ENCODE assay signal across 21 mouse cellular contexts in the genomic region with DNA sequence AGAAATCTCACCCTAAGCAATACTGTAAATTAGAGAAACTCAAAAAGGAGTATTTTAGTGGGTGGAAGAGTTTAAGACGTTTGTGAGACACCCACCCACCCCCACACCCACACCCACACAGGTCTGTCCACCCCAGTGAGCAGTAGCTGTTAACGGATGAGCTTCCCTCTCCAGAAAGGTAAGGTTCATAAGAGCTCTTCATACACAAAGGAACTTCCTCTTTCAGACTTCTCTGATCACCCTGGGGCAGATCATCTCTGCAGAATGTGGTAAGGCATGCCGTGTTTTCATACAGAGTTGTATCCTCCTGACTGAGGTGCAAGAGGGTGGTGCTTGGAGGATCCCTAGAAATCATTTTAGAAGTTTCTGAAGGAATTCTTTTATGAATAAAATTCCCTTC.
DNase-seq lines count a peak whose midpoint lies in the region; ATAC-seq and TF ChIP-seq lines count a peak whose summit lies in the region.
"Had no signal": no experiment of that assay in that cellular context is flagged by ENCODE, and none has a peak within 500 bp of the region (broad histone marks: within the 10 kb centered on the region; RNA-seq: fewer than 3 reads in every experiment).

No protein-coding gene starts in this region.

- no peak for ATAC-seq in heart, embryonic 12.5 days (ENCODE audit: insufficient number of reproducible peaks, low FRiP score)
- ATAC-seq in liver, embryonic 11.5 days (replicated peaks; ENCODE audit: low FRiP score), result no peak
- no peak for ATAC-seq in liver, postnatal 0 days
- ATAC-seq in granulocyte monocyte progenitor cell, adult 5-6 weeks (replicated peaks; ENCODE audit: poor library complexity, severe bottlenecking), result peak; percentile 69
- no peak for ATAC-seq in inflammation-experienced regulatory T-cells, adult 6 months
- ATAC-seq: CD4-positive, CD25-positive, alpha-beta regulatory T cell, adult 4 months; forebrain, embryonic 15.5 days; midbrain, embryonic 13.5 days had no signal

- no peak for TF ChIP-seq EP300 in liver, postnatal 0 days (IDR thresholded peaks at IDR 0.05; ENCODE audit: low read depth)

- H3K27ac ChIP-seq in heart, embryonic 12.5 days (ENCODE audit: poor library complexity, severe bottlenecking), result peak overlapping the region; percentile 41; the same call in 1 of the 2 replicates
- H3K27ac ChIP-seq in liver, embryonic 11.5 days (ENCODE audit: low read depth, low read length), result no peak overlapping the region
- H3K27ac ChIP-seq in liver, postnatal 0 days (ENCODE audit: low read depth), result no peak overlapping the region
- H3K27ac ChIP-seq: forebrain, embryonic 15.5 days; hindbrain, postnatal 0 days; macrophage; midbrain, embryonic 13.5 days; stomach, embryonic 15.5 days had no signal

- H3K9me3 ChIP-seq in heart, embryonic 12.5 days (replicated peaks), result no peaks in the 10 kb centered on the region
- H3K9me3 ChIP-seq in liver, embryonic 11.5 days (ENCODE audit: control insufficient read depth, low read length), result no peaks in the 10 kb centered on the region
- no peaks in the 10 kb centered on the region for H3K9me3 ChIP-seq in liver, postnatal 0 days (ENCODE audit: low read length)
- H3K9me3 ChIP-seq: forebrain, embryonic 15.5 days; midbrain, embryonic 13.5 days; stomach, embryonic 15.5 days had no signal

- TF ChIP-seq CTCF in liver, postnatal 0 days (IDR thresholded peaks at IDR 0.05; ENCODE audit: low read depth), result no peak

- H3K4me1 ChIP-seq in heart, embryonic 12.5 days (replicated peaks), result peaks cover 64% of the 10 kb centered on the region
- no peaks in the 10 kb centered on the region for H3K4me1 ChIP-seq in liver, embryonic 11.5 days (replicated peaks; ENCODE audit: control insufficient read depth, insufficient read depth, low read length)
- H3K4me1 ChIP-seq in liver, postnatal 0 days (ENCODE audit: insufficient read depth), result no peaks in the 10 kb centered on the region
- H3K4me1 ChIP-seq: forebrain, embryonic 15.5 days; midbrain, embryonic 13.5 days had no signal

- H3K4me3 ChIP-seq in heart, embryonic 12.5 days, result no peak overlapping the region
- no peak overlapping the region for H3K4me3 ChIP-seq in liver, embryonic 11.5 days (ENCODE audit: low read depth, low read length)
- H3K4me3 ChIP-seq in liver, postnatal 0 days (ENCODE audit: low read depth, low read length), result no peak overlapping the region
- H3K4me3 ChIP-seq: erythroblast, embryonic 14.5 days; forebrain, embryonic 15.5 days; midbrain, embryonic 13.5 days; stomach, embryonic 15.5 days had no signal

- DNase-seq in heart, adult 18-20 months, result no peak
- peak; percentile 28 for DNase-seq in liver, embryonic 11.5 days (ENCODE audit: low spot score)
- no peak for DNase-seq in liver, postnatal 0 days
- DNase-seq in kidney, adult 11 months, result no peak
- DNase-seq: adrenal gland, adult 8-10 months; cerebellum, adult 11 months; cerebellum, postnatal 14 days; kidney, adult 9 months; right cerebral cortex, adult 18-20 months; thymus, adult 2 months had no signal

- no peaks in the 10 kb centered on the region for H3K36me3 ChIP-seq in heart, embryonic 12.5 days
- no peaks in the 10 kb centered on the region for H3K36me3 ChIP-seq in liver, embryonic 11.5 days (ENCODE audit: control insufficient read depth, insufficient read depth, low read length)
- no peaks in the 10 kb centered on the region for H3K36me3 ChIP-seq in liver, postnatal 0 days (replicated peaks; ENCODE audit: insufficient read depth, low read length)
- H3K36me3 ChIP-seq: forebrain, embryonic 15.5 days; midbrain, embryonic 13.5 days; stomach, embryonic 15.5 days had no signal

- 54% methylated on average over 3 of the region's 3 CpGs for WGBS in heart, embryonic 12.5 days
- 32% methylated on average over 3 of the region's 3 CpGs for WGBS in liver, embryonic 11.5 days
- WGBS in liver, postnatal 0 days (ENCODE audit: insufficient replicate concordance), result 28% methylated on average over 3 of the region's 3 CpGs

- no peak overlapping the region for H3K4me2 ChIP-seq in heart, embryonic 12.5 days
- H3K4me2 ChIP-seq in liver, embryonic 11.5 days, result no peak overlapping the region
- H3K4me2 ChIP-seq in liver, postnatal 0 days (ENCODE audit: low read depth, low read length), result no peak overlapping the region
- H3K4me2 ChIP-seq: forebrain, embryonic 15.5 days; lung, embryonic 14.5 days; midbrain, embryonic 13.5 days; stomach, embryonic 15.5 days had no signal

- H3K9ac ChIP-seq in heart, embryonic 12.5 days, result 0 out of 2 replicates have a peak overlapping the region, but pooled peaks have one; percentile 2
- H3K9ac ChIP-seq in liver, embryonic 11.5 days (ENCODE audit: low read depth, low read length), result no peak overlapping the region
- no peak overlapping the region for H3K9ac ChIP-seq in liver, postnatal 0 days (replicated peaks)
- H3K9ac ChIP-seq: forebrain, embryonic 15.5 days; lung, embryonic 14.5 days; midbrain, embryonic 13.5 days; stomach, embryonic 15.5 days had no signal

- H3K27me3 ChIP-seq in heart, embryonic 12.5 days (replicated peaks), result no peaks in the 10 kb centered on the region
- no peaks in the 10 kb centered on the region for H3K27me3 ChIP-seq in liver, embryonic 11.5 days (replicated peaks; ENCODE audit: control insufficient read depth, insufficient read depth, low read length)
- no peaks in the 10 kb centered on the region for H3K27me3 ChIP-seq in liver, postnatal 0 days (ENCODE audit: insufficient read depth, low read length)
- H3K27me3 ChIP-seq: forebrain, embryonic 15.5 days; midbrain, embryonic 13.5 days; stomach, embryonic 15.5 days had no signal
